1 mouse cellular context compared by ENCODE assay signal in the genomic region with DNA sequence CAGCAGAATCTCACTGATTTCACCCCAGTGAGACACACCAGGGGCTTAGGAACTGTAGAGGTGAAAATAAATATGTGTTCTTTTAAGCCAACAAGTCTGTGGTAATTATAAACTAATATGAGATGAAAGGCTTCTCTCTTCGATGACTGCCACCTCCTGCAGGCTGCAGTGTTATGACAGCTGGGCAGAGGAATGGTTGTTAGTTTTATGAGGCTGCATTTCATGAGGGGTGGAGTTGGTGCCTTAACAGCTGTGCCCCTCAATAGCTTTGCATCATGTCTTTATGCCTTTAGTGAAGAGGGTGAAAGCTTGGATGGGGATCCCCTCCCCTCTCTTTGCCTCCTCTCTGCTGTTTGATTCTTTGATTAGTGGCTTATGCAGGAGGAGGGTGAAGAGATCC.
TF ChIP-seq lines count a peak whose summit lies in the region.

No protein-coding gene starts in this region.

TF ChIP-seq in myocyte, 11 proteins besides CTCF, POLR2A, EP300 and RAD21:
- TF ChIP-seq MYOD1 (IDR thresholded peaks at IDR 0.05; ENCODE audit: control insufficient read depth in 1 of 3, insufficient read length in 2 of 3, low read depth in 2 of 3): peak in 2 of 3 experiments; percentile 38 to 77
- TF ChIP-seq MYOG (IDR thresholded peaks at IDR 0.05; ENCODE audit: control insufficient read depth in 1 of 3, insufficient read depth in 1 of 3, insufficient read length in 2 of 3, low read depth in 2 of 3): peak in 2 of 3 experiments; percentile 36
- no peak for TF ChIP-seq REST (IDR thresholded peaks at IDR 0.05; ENCODE audit: insufficient read depth, insufficient read length)
